Mouse (Mus musculus) heart, adult 8-10 months (tissue): ENCODE data around the gene Mgat4a. TPM values are rescaled to one million over a fixed set of nuclear protein-coding genes. Genes with fewer than 3 reads are reported as not detected.

Source experiments
- DNase-seq: peaks from one replicate; pipeline ENCODE4 v3.0.0; 2022; ENCODE audit warnings: low spot score
- total RNA-seq, 4 experiments: library from RNA; stranded (reverse); gene quantifications; 2 replicates each; pipeline ENCODE4 v1.2.4; 2022

The Mgat4a gene
- total RNA-seq, 4 experiments from 2014 or later = 7.6 to 10.6 (median 9.4) TPM

- DNase-seq = no peak
Measured at GRCm38 (mm10) chr1:37466322-37466995, 74.4 kb downstream of the Mgat4a start.

GRCm38 (mm10) chr1:37464878-37465452 lies 75.9 kb downstream of the Mgat4a start:
- no peak for DNase-seq

- no peak for DNase-seq
Measured at GRCm38 (mm10) chr1:37457546-37457945, 83.3 kb downstream of the Mgat4a start.

- DNase-seq = no peak
Measured at GRCm38 (mm10) chr1:37451270-37451669, 89.5 kb downstream of the Mgat4a start.

- peak; percentile 46 for DNase-seq
Measured at GRCm38 (mm10) chr1:37448361-37449095, 92.3 kb downstream of the Mgat4a start.

- no peak for DNase-seq
Measured at GRCm38 (mm10) chr1:37442848-37443835, 97.7 kb downstream of the Mgat4a start.

- no peak for DNase-seq
Measured at GRCm38 (mm10) chr1:37436419-37436818, 104.4 kb downstream of the Mgat4a start.

- no peak for DNase-seq
Measured at GRCm38 (mm10) chr1:37430297-37430840, 110.4 kb downstream of the Mgat4a start.

GRCm38 (mm10) chr1:37429366-37430296 lies 111.2 kb downstream of the Mgat4a start, which contains the start of the genes Coa5 and Unc50:
Coa5 (minus strand) TSS chr1:37430103.
Unc50 (plus strand) TSS chr1:37430139.
- DNase-seq = peak; percentile 97

GRCm38 (mm10) chr1:37428911-37429310 lies 111.9 kb downstream of the Mgat4a start:
- DNase-seq = no peak

GRCm38 (mm10) chr1:37427144-37427875 lies 113.5 kb downstream of the Mgat4a start:
- DNase-seq = no peak

GRCm38 (mm10) chr1:37419420-37419819 lies 121.4 kb downstream of the Mgat4a start:
- peak; percentile 44 for DNase-seq

- DNase-seq = no peak
Measured at GRCm38 (mm10) chr1:37415394-37415793, 125.4 kb downstream of the Mgat4a start.

GRCm38 (mm10) chr1:37409647-37410046 lies 131.2 kb downstream of the Mgat4a start:
- DNase-seq = no peak

- DNase-seq = no peak
Measured at GRCm38 (mm10) chr1:37408678-37409077, 132.1 kb downstream of the Mgat4a start.

- DNase-seq = no peak
Measured at GRCm38 (mm10) chr1:37408059-37408458, 132.8 kb downstream of the Mgat4a start.

- no peak for DNase-seq
Measured at GRCm38 (mm10) chr1:37407228-37407627, 133.6 kb downstream of the Mgat4a start.

GRCm38 (mm10) chr1:37405137-37405536 lies 135.7 kb downstream of the Mgat4a start:
- no peak for DNase-seq

- DNase-seq = peak; percentile 43
Measured at GRCm38 (mm10) chr1:37401687-37402086, 139.1 kb downstream of the Mgat4a start.
